Mouse (Mus musculus): ENCODE results near the gene Prl2c3. TPM values are rescaled to one million over a fixed set of nuclear protein-coding genes. Genes with fewer than 3 reads are reported as not detected.

Gene Prl2c3
- total RNA-seq (2023) = not detected

GRCm38 (mm10) chr13:12799979-12800378 lies at the start of gene Prl2c3:
Gene Prl2c3, minus strand, starts transcription at chr13:12800079.

Other genes starting within 250 kb of the Prl2c3 start
- 10 to 100 TPM; 13.2 to 14.9 TPM for gene Ero1lb, start 234.2 kb downstream of the Prl2c3 start, total RNA-seq (2023)
- gene Prl2c2, start 205.3 kb upstream of the Prl2c3 start, total RNA-seq (2023) = not detected